Mouse (Mus musculus): Measurements from ENCODE around the gene Aspg. TPM values are rescaled to one million over a fixed set of nuclear protein-coding genes. Genes with fewer than 3 reads are reported as not detected.

Aspg gene
- total RNA-seq (2021) = 1 to 10 TPM; 1.1 to 2.2 TPM

DNA sequence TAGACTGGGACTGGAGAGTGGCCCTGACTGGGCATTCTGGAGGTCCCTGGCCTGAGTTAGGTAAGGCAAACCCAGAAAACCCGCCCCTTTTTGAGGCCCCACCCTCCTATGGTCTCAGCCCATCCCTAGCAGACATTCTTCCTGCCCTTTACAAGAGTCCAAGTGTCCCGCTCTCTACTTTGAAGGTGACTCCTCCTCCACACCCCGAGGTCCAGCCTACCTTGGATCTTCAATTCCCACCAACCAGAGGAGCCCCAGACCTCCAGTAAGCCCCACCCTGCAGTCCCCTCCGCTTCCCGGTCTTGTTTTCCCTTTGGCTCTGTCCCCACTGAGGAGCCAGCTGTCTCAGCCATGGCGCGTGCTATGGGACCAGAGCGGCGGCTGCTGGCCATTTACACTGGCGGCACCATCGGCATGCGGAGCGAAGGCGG, at the start of gene Aspg:
Gene Aspg, plus strand, starts transcription at position 139 of the 431 bp plus-strand sequence.
- intact Hi-C loops (cut with DNase I) = no loop called here

DNA sequence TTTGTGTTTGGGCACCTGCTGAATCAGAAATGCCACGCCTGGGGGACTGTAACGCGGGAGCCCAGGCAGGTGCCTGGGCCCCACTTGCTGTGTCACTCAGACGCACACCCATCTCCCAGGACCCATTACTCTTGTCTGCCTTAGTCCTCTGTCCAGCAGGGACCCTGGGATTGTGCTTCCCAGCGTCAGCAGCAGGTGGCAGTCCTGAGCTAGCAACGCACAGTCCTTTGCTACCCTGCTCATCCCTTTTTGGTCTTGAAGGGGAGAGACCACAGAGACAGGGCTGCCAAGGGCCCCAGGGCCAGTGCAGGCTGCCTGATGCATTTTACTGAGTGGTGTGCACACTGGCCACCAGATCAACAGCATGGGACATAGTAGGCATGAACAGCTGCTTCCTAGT, 28.8 kb upstream of the Aspg start:
- intact Hi-C loops (cut with DNase I) = no loop called here
- DNase-seq (ENCODE audit: extremely low spot score in 1 of 2, low spot score in 2 of 2) = peak; percentile 26 to 69

More for the DNA sequence above, at the start of gene Aspg:
- peak in 1 of 2 experiments; percentile 62 for DNase-seq (ENCODE audit: extremely low spot score in 1 of 2, low spot score in 2 of 2)

GRCm38 (mm10) chr12:112079911-112080310, 26.6 kb upstream of the Aspg start:
- DNase-seq (ENCODE audit: extremely low spot score in 1 of 2, low spot score in 2 of 2) = no peak
- intact Hi-C loops (cut with DNase I) = no loop called here

DNA sequence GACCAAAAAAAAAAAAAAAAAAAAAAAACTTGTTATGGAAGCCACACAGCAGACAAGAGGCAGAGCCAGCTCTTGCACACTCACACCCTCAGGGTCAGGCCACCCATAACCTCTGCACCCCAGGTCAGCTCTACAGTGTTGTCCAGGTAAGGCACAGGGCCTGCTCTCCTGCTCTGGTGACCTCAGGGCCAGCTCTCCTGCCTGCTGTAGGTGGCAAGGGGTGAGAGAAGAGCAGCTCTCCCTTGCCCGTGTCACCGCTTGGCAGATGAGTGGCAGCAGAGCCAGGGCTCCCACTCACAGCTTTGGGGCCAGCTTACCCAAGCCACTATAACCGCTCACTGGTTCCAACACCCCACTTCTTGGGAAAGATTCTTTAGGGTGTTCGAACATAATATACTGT, 25.6 kb upstream of the Aspg start:
- no peak for DNase-seq (ENCODE audit: extremely low spot score in 1 of 2, low spot score in 2 of 2)
- intact Hi-C loops (cut with DNase I) = no loop called here

- no peak for DNase-seq (ENCODE audit: extremely low spot score in 1 of 2, low spot score in 2 of 2)
- intact Hi-C loops (cut with DNase I) = no loop called here
Observed at GRCm38 (mm10) chr12:112082241-112082640, 24.2 kb upstream of the Aspg start.

DNA sequence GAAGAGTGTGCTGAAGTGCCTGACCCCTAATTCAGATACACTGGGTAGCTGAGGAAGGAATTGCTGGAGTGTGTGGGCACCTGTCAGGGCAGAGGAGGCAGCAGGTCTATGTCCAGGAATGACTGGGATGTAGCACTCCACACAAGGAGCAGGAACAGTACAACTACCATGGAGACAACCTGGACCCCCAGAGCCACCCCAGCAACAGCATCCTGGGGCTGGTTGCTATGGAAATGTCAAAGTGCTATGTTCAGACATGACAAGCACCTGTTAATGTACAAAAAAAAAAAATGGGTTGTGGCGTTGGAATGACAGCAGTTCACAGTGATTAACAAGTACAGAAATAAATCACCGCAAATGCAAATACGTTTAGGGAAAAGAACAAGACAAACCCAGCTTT, 20.2 kb upstream of the Aspg start:
- intact Hi-C loops (cut with DNase I) = no loop called here

DNA sequence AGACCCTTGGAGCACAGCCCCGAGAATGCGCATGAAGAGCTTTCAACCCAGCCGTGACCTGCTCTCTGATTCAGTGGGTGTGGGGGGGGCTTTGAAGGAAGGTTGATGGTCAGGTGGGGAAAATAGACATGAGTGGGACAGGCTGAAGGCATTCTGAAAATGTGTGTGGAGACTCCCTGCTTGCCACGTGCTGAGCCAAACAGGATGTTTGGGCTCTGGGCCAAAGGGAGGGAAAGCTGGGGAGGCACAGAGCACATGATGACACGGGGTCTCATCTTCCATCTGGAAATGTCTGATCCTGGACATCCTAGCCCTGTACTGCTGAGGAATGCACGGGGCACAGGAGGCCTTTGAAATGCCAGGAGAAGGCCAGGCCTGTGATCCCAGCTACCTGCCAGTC, 19.8 kb upstream of the Aspg start:
- intact Hi-C loops (cut with DNase I) = no loop called here
- no peak for DNase-seq (ENCODE audit: extremely low spot score in 1 of 2, low spot score in 2 of 2)

More for the DNA sequence above, 20.2 kb upstream of the Aspg start:
- DNase-seq (ENCODE audit: extremely low spot score in 1 of 2, low spot score in 2 of 2) = no peak

DNA sequence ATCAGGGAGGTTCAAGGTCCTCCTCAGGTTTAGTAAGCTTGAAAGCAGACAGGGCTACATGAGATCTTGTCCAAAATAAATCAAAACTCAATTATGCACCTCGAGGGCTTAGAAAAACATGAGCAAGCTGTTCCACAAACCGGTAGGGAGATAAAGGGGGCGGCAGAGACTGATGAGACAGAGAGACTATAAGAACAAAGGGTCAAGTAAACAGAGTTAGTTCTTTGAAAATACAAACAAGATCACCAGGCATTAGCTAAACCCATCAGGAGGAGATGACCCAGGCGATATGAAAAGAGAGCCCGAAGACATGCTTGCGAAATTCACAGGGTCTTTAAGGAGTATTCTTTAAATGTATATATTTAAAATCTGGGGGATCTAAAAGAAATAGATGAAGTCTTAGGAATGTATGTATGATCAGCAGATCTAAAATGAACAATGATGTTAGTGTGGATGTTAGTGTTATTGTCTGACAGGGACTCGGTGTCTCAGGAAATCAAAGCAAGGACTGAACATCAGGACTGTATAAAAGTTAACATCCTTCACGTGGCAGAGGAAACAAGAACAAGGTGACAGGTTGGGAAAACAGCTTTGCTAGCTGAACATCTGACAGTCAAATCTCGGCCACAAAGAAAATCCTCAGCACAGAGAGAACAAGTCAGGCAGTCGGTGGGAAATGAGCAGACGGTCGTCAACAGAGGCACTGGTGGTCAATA, 17.7 kb upstream of the Aspg start:
- no peak for DNase-seq (ENCODE audit: extremely low spot score in 1 of 2, low spot score in 2 of 2)
- intact Hi-C loops (cut with DNase I) = no loop called here

- DNase-seq (ENCODE audit: extremely low spot score in 1 of 2, low spot score in 2 of 2) = peak; percentile 70 to 73
- intact Hi-C loops (cut with DNase I) = loop anchor here (10.0 kb wide), 1 partner anchor 216 kb away; no protein-coding TSS in a partner anchor
Observed at GRCm38 (mm10) chr12:112091054-112091453, 15.4 kb upstream of the Aspg start.

- DNase-seq (ENCODE audit: extremely low spot score in 1 of 2, low spot score in 2 of 2) = no peak
- intact Hi-C loops (cut with DNase I) = loop anchor here (10.0 kb wide), 1 partner anchor 220 kb away; no protein-coding TSS in a partner anchor
Observed at GRCm38 (mm10) chr12:112094261-112094880, 12.1 kb upstream of the Aspg start.

DNA sequence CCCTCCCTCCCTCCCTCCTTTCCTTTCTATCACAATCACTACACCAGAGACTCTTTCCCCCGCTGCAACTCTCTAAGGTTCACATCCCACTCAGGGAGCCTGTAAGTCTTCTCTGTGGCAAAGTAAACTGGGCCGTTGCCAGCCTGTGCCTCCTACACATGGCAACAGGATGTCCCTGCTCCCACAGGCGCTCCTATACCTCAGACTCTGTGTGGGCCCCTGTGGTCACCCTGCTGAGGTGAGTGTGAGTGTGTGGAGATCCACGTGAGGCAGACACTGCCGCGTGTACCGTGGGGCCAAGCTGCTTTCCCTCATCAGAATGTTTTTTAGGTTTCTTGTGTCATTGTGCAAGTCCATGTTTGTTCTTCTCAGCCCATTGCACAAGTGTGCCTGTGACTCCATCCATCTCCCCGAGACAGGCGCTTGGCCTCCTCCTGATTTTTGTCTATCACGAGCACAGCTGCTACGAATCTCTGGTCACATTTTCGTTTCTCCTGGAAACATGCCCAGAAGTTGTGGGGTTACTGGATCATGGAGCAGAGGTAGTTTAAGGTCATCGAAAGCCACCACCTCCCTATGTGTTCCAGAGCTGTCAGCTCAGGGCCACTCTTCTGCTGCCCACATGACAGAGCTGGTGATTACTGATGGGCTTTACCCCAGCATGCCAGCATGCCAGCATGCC, 10.3 kb upstream of the Aspg start:
- no peak for DNase-seq (ENCODE audit: extremely low spot score in 1 of 2, low spot score in 2 of 2)
- intact Hi-C loops (cut with DNase I) = loop anchor here (10.0 kb wide), 1 partner anchor 221 kb away; no protein-coding TSS in a partner anchor

GRCm38 (mm10) chr12:112096733-112097117, 9.8 kb upstream of the Aspg start:
- no peak for DNase-seq (ENCODE audit: extremely low spot score in 1 of 2, low spot score in 2 of 2)
- intact Hi-C loops (cut with DNase I) = loop anchor here (10.0 kb wide), 1 partner anchor 222 kb away; no protein-coding TSS in a partner anchor

DNA sequence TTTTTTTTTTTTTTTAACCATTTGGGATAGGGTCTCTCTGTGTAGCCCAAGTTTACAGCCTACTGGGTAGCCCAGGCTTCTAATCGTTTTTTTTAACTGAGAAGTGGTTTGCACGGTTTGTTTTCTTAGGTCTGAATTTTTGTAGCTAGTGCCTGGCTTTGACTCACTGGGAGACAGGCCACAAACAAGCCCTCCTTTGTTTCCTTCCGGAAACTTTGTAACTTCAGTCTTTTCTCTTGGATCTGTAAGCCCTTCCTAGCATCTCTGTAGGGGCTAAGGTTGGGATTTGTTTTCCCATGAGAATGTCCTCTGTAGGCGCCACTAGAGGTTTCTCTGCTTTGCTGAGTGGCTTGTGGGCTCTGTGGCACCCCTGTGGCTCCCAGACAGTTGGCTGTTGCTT, 6.4 kb upstream of the Aspg start:
- intact Hi-C loops (cut with DNase I) = no loop called here

DNA sequence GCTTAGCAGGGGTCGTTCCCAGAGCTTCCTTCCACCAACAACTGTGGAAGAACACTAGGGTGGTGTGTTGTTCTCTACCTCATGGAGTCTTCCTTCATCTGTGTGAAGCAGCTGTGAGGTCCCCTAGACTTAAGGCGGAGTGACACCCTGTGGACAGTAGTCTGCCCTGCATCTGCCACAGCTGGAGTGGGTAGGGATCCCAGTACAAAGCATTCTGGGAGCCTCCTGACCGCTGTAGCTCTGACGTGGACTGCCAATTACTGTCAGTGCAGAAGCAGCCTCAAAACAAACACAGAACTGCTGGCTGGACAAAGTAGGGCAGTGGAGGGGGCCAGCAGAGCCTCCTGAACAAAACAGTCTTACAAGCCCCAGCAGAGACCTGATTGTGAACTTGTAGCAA, 5.4 kb upstream of the Aspg start:
- DNase-seq (ENCODE audit: extremely low spot score in 1 of 2, low spot score in 2 of 2) = no peak

More for the DNA sequence above, 6.4 kb upstream of the Aspg start:
- DNase-seq (ENCODE audit: extremely low spot score in 1 of 2, low spot score in 2 of 2) = no peak

DNA sequence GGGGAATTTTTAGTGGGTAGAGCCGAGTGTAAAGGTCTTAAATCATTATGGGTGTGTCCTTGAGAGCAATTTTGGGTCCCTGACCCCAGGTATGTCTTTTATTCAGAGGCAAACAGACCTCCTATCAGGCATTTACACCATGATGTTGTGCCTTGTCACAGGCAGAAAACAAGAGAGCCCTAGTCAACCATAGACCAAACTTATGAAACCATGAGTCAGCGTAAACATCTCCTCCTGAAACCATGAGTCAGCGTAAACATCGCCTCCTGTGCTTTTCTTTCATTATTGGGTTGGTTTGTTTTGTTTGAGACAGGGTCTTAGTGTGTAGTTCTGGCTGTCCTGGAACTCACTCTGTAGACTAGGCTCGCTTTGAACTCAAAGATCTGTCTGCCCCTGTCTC, 3.3 kb upstream of the Aspg start:
- no peak for DNase-seq (ENCODE audit: extremely low spot score in 1 of 2, low spot score in 2 of 2)
- intact Hi-C loops (cut with DNase I) = no loop called here

More for the DNA sequence above, 5.4 kb upstream of the Aspg start:
- intact Hi-C loops (cut with DNase I) = no loop called here

DNA sequence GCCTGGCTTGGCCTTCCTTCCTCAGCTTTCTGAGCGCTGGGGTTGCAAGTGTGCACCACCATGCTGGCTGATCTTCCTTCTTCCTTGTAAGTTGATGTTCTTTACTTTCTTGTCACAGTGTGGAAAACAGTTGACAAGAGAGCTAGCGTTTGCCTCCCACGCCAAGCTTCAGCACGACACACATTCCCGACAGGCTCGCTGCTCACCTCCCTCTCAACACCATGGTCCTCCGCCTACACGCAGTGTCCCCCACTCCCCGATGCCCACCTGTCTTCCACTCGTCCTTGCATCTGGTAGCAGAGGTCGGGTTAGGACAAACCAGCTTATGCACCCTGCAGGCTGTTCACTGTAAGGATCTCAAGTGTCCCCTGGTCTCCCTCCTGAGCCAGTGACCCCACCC, 1.6 kb upstream of the Aspg start:
- intact Hi-C loops (cut with DNase I) = no loop called here
- no peak for DNase-seq (ENCODE audit: extremely low spot score in 1 of 2, low spot score in 2 of 2)

DNA sequence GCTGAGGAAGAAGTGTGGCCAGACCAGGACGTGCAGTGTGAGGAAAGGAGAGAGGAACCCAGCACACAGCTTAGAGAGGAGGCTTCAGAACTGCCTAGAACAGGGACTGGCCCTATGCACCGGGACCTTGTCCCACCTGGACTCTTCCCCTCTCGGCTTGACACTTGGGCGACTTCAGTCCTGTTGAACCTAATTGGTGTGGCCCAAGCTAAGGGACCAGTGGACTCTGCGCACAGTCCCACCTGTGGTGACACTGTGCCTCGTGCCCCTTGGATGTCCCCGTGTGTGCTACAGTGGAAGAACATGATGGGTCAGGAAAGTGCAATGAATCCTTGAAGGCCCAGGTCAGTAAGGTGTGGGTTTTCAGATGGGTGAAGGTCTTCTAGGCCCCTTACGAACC, 1.2 kb downstream of the Aspg start:
- intact Hi-C loops (cut with DNase I) = no loop called here
- no peak for DNase-seq (ENCODE audit: extremely low spot score in 1 of 2, low spot score in 2 of 2)

DNA sequence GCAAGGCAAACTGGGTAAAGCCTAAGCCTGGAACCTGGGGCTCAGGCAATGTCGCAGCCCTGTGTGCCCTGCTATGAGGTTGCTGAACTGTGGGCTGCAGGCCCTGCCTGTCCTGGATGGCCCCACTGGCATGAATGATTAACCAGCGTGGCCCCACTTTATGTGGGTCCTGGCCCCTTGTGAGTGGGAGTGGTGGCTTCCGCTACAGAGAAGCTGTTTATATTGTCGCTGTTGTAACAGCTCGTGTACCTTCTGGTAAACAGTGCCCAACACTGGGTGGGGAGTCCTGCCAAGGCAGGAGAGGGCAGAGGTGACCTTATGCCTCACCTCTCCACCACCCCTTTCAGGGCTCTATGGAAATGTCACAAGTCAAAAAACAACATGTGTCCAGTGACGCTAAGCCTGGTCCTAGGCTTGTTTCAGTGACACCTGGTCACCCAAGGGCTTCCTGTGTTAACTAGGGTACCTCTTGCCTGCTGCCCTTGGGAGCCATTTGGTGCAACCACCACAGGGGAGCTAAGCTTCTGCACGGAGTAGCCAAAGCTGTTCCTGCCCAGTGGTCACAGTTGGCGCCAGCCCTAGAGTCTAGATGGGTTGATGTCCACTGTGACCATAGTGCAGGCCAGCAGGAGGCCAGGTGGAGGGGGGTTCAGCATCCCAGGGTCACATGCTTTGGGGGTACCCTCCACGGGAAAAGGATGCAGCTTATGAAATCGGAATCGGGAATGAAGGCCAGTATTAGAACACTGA, 2.4 kb downstream of the Aspg start:
- intact Hi-C loops (cut with DNase I) = no loop called here
- no peak for DNase-seq (ENCODE audit: extremely low spot score in 1 of 2, low spot score in 2 of 2)

- no peak for DNase-seq (ENCODE audit: extremely low spot score in 1 of 2, low spot score in 2 of 2)
- intact Hi-C loops (cut with DNase I) = loop anchor here (5.0 kb wide), 1 partner anchor 433 kb away; no protein-coding TSS in a partner anchor
Observed at GRCm38 (mm10) chr12:112109701-112110100, 3.2 kb downstream of the Aspg start.
